22 mouse cellular contexts compared by ENCODE assay signal in genomic region chr13:97809828-97810227, GRCm38 (mm10).
"Had no signal": no experiment of that assay in that cellular context is flagged by ENCODE, and none has a peak within 500 bp of the region (broad histone marks: within the 10 kb centered on the region; RNA-seq: fewer than 3 reads in every experiment).

No protein-coding gene starts in this region.

- H3K9ac ChIP-seq: heart, embryonic 13.5 days; heart, embryonic 15.5 days; hindbrain, embryonic 13.5 days; hindbrain, embryonic 15.5 days; kidney, embryonic 15.5 days; limb, embryonic 13.5 days; limb, embryonic 15.5 days; liver, embryonic 13.5 days; liver, embryonic 15.5 days had no signal

- H3K4me3 ChIP-seq: heart, adult 2 months; heart, embryonic 13.5 days; heart, embryonic 15.5 days; hindbrain, embryonic 13.5 days; hindbrain, embryonic 15.5 days; kidney, embryonic 15.5 days; left cerebral cortex, adult 2 months; limb, embryonic 13.5 days; limb, embryonic 15.5 days; liver, embryonic 13.5 days; liver, embryonic 15.5 days had no signal

- H3K27ac ChIP-seq: heart, adult 2 months; heart, embryonic 13.5 days; heart, embryonic 15.5 days; hindbrain, embryonic 13.5 days; hindbrain, embryonic 15.5 days; hindbrain, postnatal 0 days; left cerebral cortex, adult 2 months; limb, embryonic 13.5 days; limb, embryonic 15.5 days; liver, embryonic 13.5 days; liver, embryonic 15.5 days had no signal

- H3K27me3 ChIP-seq: heart, embryonic 13.5 days; heart, embryonic 15.5 days; hindbrain, embryonic 13.5 days; hindbrain, embryonic 15.5 days; kidney, embryonic 15.5 days; limb, embryonic 13.5 days; limb, embryonic 15.5 days had no signal

- H3K9me3 ChIP-seq: heart, embryonic 13.5 days; heart, embryonic 15.5 days; hindbrain, embryonic 13.5 days; hindbrain, embryonic 15.5 days; kidney, embryonic 15.5 days; limb, embryonic 13.5 days; limb, embryonic 15.5 days; liver, embryonic 13.5 days; liver, embryonic 15.5 days had no signal

- H3K4me2 ChIP-seq: heart, embryonic 11.5 days; heart, embryonic 13.5 days; heart, embryonic 15.5 days; hindbrain, embryonic 13.5 days; hindbrain, embryonic 15.5 days; kidney, embryonic 15.5 days; limb, embryonic 13.5 days; limb, embryonic 15.5 days; liver, embryonic 13.5 days; liver, embryonic 15.5 days had no signal

- H3K4me1 ChIP-seq: heart, embryonic 13.5 days; heart, embryonic 15.5 days; hindbrain, embryonic 13.5 days; hindbrain, embryonic 15.5 days; liver, embryonic 13.5 days; liver, embryonic 15.5 days had no signal

- DNase-seq: gastrocnemius, postnatal 14 days; gastrocnemius, postnatal 36 days; heart, adult 2 months; heart, postnatal 14 days; heart, postnatal 36 days; kidney, adult 11 months; kidney, adult 2 months; kidney, adult 9 months; kidney, postnatal 25 days; liver, embryonic 13.5 days had no signal

- H3K36me3 ChIP-seq: heart, embryonic 13.5 days; heart, embryonic 15.5 days; hindbrain, embryonic 13.5 days; hindbrain, embryonic 15.5 days; kidney, embryonic 15.5 days; limb, embryonic 13.5 days; limb, embryonic 15.5 days; liver, embryonic 13.5 days; liver, embryonic 15.5 days had no signal

- ATAC-seq: forebrain, embryonic 16.5 days; hindbrain, postnatal 0 days had no signal
